18 mouse cellular contexts compared by ENCODE assay signal in the genomic region with DNA sequence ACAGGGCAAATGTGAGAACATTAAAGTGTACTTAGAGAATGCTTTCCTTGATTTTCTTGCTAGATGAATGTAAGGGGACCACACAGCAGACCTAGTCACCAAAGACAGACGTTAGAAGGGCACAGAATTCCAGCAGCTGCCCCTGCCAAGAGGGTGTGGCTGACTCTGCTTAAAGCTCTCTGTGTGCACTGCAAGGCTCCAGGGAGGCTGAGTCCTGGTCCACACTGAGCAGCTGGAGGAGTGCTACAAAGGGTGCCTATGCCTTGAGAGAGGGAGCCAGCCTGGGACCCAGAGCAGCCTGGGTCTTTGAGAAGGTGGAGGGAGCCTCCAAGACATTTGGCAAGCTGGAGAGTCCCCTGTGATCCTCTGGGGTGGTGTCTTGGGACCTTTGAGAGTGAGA. TPM values are rescaled to one million over a fixed set of nuclear protein-coding genes. Genes with fewer than 3 reads are reported as not detected.
"Had no signal": no experiment of that assay in that cellular context is flagged by ENCODE, and none has a peak within 500 bp of the region (broad histone marks: within the 10 kb centered on the region; RNA-seq: fewer than 3 reads in every experiment).

No protein-coding gene starts in this region.

- H3K9ac ChIP-seq: liver, embryonic 14.5 days; midbrain, embryonic 15.5 days; neural tube, embryonic 12.5 days; stomach, embryonic 15.5 days had no signal

- H3K27me3 ChIP-seq: midbrain, embryonic 15.5 days; neural tube, embryonic 12.5 days; stomach, embryonic 15.5 days had no signal

- H3K36me3 ChIP-seq: midbrain, embryonic 10.5 days; midbrain, embryonic 15.5 days; neural tube, embryonic 12.5 days; stomach, embryonic 15.5 days had no signal

- DNase-seq: kidney, adult 9 months; kidney, postnatal 4 days; lung, adult 18-20 months; right cerebral cortex, postnatal 4 days; thymus, adult 2 months; thymus, postnatal 36 days had no signal

- H3K27ac ChIP-seq: kidney, postnatal 0 days; layer of hippocampus, adult 2 months; liver, embryonic 14.5 days; midbrain, embryonic 10.5 days; midbrain, embryonic 15.5 days; neural tube, embryonic 12.5 days; stomach, embryonic 15.5 days had no signal

- H3K4me3 ChIP-seq: layer of hippocampus, adult 2 months; midbrain, embryonic 10.5 days; midbrain, embryonic 15.5 days; neural tube, embryonic 12.5 days; stomach, embryonic 15.5 days had no signal

- H3K9me3 ChIP-seq: midbrain, embryonic 10.5 days; midbrain, embryonic 15.5 days; neural tube, embryonic 12.5 days; stomach, embryonic 15.5 days had no signal

- ATAC-seq: inflammation-experienced regulatory T-cells, adult 6 months; intestine, postnatal 0 days; midbrain, embryonic 15.5 days had no signal

- H3K4me2 ChIP-seq: midbrain, embryonic 15.5 days; neural tube, embryonic 12.5 days; stomach, embryonic 15.5 days had no signal

RNA-seq across cellular contexts. Expression of a gene that starts 7.1 kb away (rescaled TPM):
- total RNA-seq: liver, adult 2 months had no signal
- polyA plus RNA-seq: inflammation-experienced regulatory T-cells, adult 6 months; liver, adult 2 months had no signal

RNA-seq across cellular contexts. Expression of a gene that starts 11.1 kb away (rescaled TPM):
- total RNA-seq: liver, adult 2 months; monocyte, adult 5-6 weeks had no signal
- polyA plus RNA-seq: inflammation-experienced regulatory T-cells, adult 6 months; liver, adult 2 months had no signal

RNA-seq across cellular contexts. Expression of a gene that starts 42.9 kb away (rescaled TPM):
- total RNA-seq: liver, adult 2 months; monocyte, adult 5-6 weeks; neutrophil, adult 5-6 weeks had no signal
- polyA plus RNA-seq: inflammation-experienced regulatory T-cells, adult 6 months had no signal
